Mouse (Mus musculus) left cerebral cortex, postnatal 25 days (tissue): ENCODE measurements at regions not wholly inside any gene's neighbourhood (a gene's known extent, or its start where the extent isn't known, plus 50 kb on each side); places are given as distances from the start of the nearest gene placed in this dataset.

Experiments
- DNase-seq, 2 experiments: peaks; one replicate each; pipeline ENCODE4 v3.0.0; 2022; ENCODE audit warnings: low spot score in 2 of 2, mixed read lengths in 1 of 2
- intact Hi-C: fragments of 180-260 bp; cut with DNase I; formaldehyde crosslinking; loops from one replicate; pipeline ENCODE4 v1.15.1; 2025

GRCm38 (mm10) chr10:44755355-44755957 lies 227.2 kb upstream of the Prdm1 start:
- DNase-seq = peak; percentile 14 to 67

GRCm38 (mm10) chr10:44754930-44755329 lies 226.6 kb upstream of the Prdm1 start:
- DNase-seq = no peak
- intact Hi-C loops = loop anchor here (5.0 to 10.0 kb wide), 2 partner anchors 68 to 430 kb away; no protein-coding TSS in a partner anchor

More at GRCm38 (mm10) chr10:44755355-44755957, 227.2 kb upstream of the Prdm1 start:
- intact Hi-C loops = loop anchor here (10.0 kb wide), 1 partner anchor 431 kb away; no protein-coding TSS in a partner anchor

- intact Hi-C loops = loop anchor here (5.0 to 10.0 kb wide), 2 partner anchors 66 to 428 kb away; no protein-coding TSS in a partner anchor
- DNase-seq = peak in 1 of 2 experiments; percentile 60
These were observed 224.6 kb upstream of the Prdm1 start for GRCm38 (mm10) chr10:44752719-44753390.

DNA sequence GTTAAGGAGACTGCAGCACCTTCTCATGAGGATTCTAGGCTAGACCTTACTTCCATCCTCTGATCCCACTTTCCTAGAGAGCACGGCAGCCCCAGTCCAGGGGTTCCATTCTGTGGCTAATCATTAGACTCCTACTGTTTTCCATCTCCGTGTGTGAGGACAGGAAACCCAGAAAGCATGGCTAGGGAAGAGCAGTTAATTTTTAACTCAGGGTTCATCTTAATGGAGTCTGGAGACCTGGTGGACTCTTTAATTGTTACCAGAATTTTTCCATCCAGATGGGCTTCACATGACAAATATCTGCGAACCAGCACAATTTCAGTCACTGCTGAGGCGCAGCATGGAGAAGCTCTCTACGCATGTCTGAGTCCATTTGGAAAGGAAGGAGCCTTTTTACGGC lies 222.8 kb upstream of the Prdm1 start:
- no peak for DNase-seq
- intact Hi-C loops = loop anchor here (5.0 to 10.0 kb wide), 2 partner anchors 64 to 426 kb away; no protein-coding TSS in a partner anchor

DNA sequence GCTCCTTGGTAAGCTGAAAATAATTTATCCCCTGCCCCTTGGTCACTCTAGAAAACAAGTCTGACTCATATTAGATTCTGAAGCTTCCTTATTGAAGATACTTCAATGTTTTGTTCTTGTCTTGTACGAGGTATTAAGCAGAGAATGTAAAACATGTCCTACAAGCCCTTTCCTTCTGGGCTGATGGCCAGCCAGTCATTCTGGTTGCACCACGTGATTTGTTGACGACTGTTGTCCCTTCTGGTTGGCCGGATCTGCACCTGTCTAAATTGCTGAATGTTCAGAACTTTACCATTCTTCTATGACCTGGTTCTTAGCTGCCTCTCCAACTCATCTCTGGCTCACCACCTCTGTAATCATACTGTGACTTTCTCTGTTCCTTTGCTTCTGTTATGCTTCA lies 220.9 kb upstream of the Prdm1 start:
- no peak for DNase-seq
- intact Hi-C loops = no loop called here

DNA sequence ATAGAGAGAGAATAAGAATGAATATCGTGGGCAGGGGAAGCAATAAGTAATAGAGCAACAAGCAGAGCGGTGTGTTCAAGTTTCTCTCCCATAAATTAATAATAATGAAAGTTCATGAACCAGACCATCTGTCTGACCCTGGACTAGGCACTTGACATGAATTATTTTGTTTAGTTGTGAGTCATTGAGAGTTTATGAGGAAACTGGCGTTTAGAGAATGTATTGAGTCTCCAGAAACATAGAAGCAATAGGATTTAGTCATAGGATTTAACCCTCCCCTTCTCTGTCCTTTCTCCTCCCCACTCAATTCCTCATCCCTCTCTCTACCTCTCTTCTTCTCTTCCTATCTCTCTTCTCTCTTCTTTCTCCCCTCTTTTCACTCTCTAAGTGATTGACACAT lies 219.1 kb upstream of the Prdm1 start:
- DNase-seq = no peak
- intact Hi-C loops = no loop called here

- DNase-seq = no peak
- intact Hi-C loops = no loop called here
These were observed 215.9 kb upstream of the Prdm1 start for GRCm38 (mm10) chr10:44744221-44744620.

GRCm38 (mm10) chr10:44733641-44734040 lies 205.3 kb upstream of the Prdm1 start:
- intact Hi-C loops = no loop called here

GRCm38 (mm10) chr10:44730721-44731120 lies 202.4 kb upstream of the Prdm1 start:
- no peak for DNase-seq
- intact Hi-C loops = no loop called here

More at GRCm38 (mm10) chr10:44733641-44734040, 205.3 kb upstream of the Prdm1 start:
- no peak for DNase-seq

- DNase-seq = no peak
- intact Hi-C loops = no loop called here
These were observed 200.7 kb upstream of the Prdm1 start for GRCm38 (mm10) chr10:44728963-44729362.

- intact Hi-C loops = no loop called here
- DNase-seq = no peak
These were observed 196.3 kb upstream of the Prdm1 start for GRCm38 (mm10) chr10:44724575-44724974.

DNA sequence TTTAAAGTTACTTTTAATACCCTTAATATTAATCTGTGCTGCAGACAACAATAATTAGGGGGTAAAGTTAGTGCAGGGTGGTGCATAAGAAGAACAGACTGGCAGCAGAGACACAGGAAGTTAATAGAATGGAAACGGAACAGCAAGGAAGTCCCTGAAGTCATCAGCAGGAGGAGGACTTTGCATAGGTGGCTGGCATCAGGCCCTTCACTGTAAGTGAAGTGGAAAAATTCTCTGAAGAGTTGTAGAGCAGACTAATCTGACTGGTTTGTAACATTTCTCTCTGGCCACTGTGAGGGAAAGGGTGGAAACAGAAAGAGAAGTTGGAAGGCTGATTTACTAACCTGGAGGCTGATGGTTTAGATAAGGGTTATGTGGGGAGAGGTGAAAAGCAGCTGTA lies 195.5 kb upstream of the Prdm1 start:
- intact Hi-C loops = no loop called here
- no peak for DNase-seq

- intact Hi-C loops = no loop called here
These were observed 195.0 kb upstream of the Prdm1 start for GRCm38 (mm10) chr10:44723321-44723720.

GRCm38 (mm10) chr10:44721670-44722069 lies 193.4 kb upstream of the Prdm1 start:
- intact Hi-C loops = no loop called here
- DNase-seq = no peak

More at GRCm38 (mm10) chr10:44723321-44723720, 195.0 kb upstream of the Prdm1 start:
- no peak for DNase-seq

DNA sequence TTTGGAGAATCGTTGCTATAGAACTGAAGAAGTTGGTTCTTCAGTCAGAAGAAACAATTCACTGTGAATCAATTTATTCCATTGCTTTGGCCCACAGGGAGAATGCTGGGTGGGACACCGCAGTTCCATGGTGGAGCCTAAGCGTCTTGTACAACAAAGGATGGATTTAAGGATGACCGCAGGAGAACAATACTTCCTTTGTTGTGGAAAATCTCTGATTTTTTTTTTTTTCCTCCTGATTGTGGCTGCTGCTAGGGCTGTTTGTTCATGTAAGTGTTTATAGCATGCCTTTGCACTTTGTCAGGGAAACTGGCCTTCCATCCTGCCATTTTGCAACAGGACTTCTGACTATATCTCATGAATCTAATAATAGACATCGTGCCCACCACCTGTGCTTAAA lies 188.3 kb upstream of the Prdm1 start:
- intact Hi-C loops = no loop called here
- DNase-seq = no peak

DNA sequence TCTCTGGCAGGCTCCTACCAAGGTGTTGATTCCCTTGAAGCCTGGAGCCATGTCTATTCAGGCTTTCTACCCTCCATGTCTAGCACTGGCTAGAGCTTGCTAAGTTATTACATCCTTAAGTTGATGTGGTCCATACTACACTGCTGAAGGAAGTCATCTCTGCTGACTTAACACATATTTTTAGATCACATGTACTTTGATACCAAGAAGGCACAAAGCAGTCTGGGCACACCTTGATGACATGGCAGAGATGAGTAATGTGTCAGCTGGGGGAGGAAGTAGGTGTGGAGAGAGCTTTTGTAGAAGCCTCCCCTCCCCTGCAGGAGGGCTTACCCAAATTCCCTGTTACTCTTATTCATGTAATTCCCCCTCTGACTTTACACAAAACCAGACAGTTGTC lies 187.6 kb upstream of the Prdm1 start:
- no peak for DNase-seq
- intact Hi-C loops = no loop called here

- intact Hi-C loops = no loop called here
- DNase-seq = no peak
These were observed 180.5 kb upstream of the Prdm1 start for GRCm38 (mm10) chr10:44708830-44709229.

GRCm38 (mm10) chr10:44704143-44704542 lies 175.8 kb upstream of the Prdm1 start:
- intact Hi-C loops = no loop called here
- no peak for DNase-seq

DNA sequence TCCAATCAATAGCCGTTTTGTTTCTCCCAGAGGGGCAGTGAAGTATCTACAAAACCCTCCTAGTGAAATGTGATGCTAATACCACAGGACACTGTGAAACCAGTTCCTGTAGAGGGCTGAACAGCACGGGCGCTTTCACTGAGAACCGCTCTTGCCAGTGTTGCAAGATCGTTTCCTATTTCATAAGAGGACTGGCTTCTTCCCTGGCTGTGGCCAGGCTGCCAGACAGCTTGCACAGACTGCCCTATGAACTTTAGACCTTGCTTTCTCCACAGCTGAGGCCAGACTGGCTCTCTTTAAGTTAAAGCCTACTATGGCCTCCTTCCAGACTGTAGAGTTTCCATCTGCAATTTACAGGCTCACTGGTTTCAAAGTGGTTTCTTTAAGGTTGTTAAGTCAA lies 173.8 kb upstream of the Prdm1 start:
- no peak for DNase-seq

DNA sequence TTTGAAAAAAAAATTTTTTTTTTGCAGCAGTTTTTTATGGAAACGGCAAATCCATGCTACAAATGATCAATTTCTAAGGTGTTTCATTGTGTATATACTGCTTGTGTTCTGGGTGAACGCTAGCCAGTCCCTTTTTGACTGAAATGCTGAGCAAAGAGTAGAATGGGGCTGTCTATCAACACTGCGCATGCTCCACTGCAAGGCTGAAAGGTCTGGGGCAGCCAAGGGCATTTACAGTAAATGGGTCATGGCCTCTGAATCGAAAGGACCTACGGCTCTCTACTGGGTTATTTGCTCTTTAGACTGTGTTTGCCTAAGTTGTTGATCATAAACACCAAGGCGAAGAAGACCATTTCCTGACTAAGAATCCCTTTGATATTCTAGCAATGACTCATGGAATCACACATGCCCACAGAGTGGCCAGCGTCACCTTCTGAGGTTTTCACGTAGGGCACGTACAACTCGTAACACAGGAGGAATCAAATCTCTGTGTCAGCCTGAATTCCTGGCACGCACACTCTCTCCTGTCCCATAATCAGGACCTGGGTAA lies 171.8 kb upstream of the Prdm1 start:
- intact Hi-C loops = no loop called here
- DNase-seq = no peak

More for the DNA sequence above, 173.8 kb upstream of the Prdm1 start:
- intact Hi-C loops = no loop called here

DNA sequence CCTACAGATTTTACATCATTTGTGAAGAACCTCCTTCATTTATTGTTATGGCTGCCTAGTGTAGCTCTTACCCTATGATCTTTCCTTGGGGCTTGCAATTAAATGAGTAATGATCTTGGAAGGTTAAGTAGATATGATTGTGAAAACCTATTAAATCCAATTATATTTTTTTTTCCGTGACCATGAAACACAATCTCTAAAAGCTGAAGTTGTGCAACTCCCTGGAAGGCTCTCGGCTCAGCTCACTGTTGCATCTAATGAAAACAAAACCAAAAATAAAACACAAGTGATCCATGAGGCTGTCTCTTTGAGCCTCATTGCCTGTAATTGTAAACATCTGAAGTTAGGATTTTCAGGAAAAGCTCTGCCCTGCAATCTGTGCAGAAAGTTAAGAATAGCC lies 169.7 kb upstream of the Prdm1 start:
- intact Hi-C loops = no loop called here
- no peak for DNase-seq
